Mouse (Mus musculus) layer of hippocampus, adult 9-11 months (tissue): ENCODE measurements around the gene Plekho1.

Experiments
- DNase-seq: peaks from one replicate; pipeline ENCODE4 v3.0.0; 2022

Plekho1 gene

DNA sequence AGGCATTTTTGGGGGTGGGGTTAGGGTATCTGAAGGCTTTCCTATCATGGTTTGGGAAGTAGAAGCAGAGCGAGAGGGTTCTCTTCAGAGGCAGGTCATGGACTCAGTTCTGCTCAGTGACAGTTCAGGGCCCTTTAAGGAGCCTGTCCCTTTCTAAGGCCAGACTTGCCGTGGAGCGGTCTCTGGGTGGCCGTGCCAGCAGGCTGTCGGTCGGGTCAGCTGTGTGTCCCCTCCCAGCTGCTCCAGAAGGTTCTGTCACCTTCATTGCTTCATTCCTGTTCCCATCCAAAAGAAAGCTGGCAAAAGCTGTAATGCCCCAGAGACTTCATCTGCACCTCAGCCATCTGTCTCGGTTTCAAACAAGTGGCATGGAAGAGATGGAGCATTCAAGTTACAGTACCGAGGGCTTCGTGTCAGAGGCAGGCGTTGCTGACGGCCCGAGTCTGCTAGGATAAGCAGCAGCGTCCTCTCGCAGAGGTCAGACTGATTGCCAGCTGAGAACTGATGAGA lies 50.0 kb downstream of the Plekho1 start:
- no peak for DNase-seq

GRCm38 (mm10) chr3:95944742-95945141 lies 51.1 kb downstream of the Plekho1 start:
- no peak for DNase-seq

GRCm38 (mm10) chr3:95943226-95943625 lies 52.6 kb downstream of the Plekho1 start:
- DNase-seq = no peak

DNA sequence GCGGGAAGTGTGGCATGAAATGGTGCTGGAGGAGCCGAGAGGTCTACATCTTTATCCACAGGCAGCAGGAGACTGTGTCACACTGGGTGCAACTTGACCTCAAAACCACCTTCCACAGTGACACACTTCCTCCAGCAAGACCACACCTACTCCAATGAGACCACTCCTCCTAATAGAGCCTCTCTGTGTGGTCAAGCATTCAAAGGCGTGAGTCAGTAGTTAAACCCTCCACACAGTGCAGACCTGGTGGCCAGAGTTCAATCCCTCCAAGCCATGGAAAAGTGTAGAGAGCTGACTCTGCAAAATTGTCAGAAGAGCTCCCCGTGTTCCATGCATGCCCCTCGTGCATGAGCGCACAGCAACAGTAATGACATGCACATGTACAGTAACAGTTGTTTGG lies 53.1 kb downstream of the Plekho1 start:
- no peak for DNase-seq

- DNase-seq = no peak
These were observed 57.0 kb downstream of the Plekho1 start for GRCm38 (mm10) chr3:95938835-95939234.
